Mouse (Mus musculus) bone marrow macrophage, adult 2 months (primary cell): ENCODE measurements at regions not wholly inside any gene's neighbourhood (a gene's known extent, or its start where the extent isn't known, plus 50 kb on each side); places are given as distances from the start of the nearest gene placed in this dataset.

Source experiments
- CTCF ChIP-seq: IDR thresholded peaks from 2 replicates; pipeline ENCODE4 v1.5.1; 2012; ENCODE audit warnings: low read depth, mild to moderate bottlenecking, low read length, moderate library complexity
- POLR2A ChIP-seq: IDR thresholded peaks from 2 replicates; pipeline ENCODE4 v1.6.1; 2012; ENCODE audit warnings: mild to moderate bottlenecking, low read depth, low read length, borderline replicate concordance

GRCm38 (mm10) chr5:101236163-101236693 is 390.7 kb downstream of the Gpat3 start:
- TF ChIP-seq POLR2A (no peak), CTCF (no peak)
